Mouse (Mus musculus) kidney, postnatal 25 days (tissue): ENCODE measurements around the gene Myof.

Experiments
- DNase-seq, 2 experiments: peaks; one replicate each; pipeline ENCODE4 v3.0.0; 2021; ENCODE audit warnings: mixed read lengths in 2 of 2

Gene Myof

DNA sequence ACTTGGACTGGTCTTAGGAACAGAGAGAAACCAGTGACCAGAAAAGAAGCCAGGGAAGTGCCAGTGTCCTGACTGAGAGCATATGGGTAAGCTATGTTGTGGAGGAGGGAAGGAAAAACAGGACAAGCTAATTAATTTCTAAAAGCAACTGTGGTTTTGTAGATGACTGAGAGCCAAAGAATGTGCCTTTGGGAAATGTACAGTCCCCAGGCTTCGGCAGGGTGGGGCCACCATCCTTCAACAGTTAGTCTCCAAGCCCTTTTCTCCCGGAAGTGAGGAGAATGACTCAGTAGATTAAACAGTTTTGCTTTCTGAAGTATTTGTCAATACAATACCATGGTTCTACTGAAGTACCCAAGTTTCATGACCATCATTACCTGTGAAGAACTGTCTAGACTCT, 5.1 kb downstream of the Myof start:
- peak in 1 of 2 experiments; percentile 44 for DNase-seq

- DNase-seq = no peak
Measured at GRCm38 (mm10) chr19:38035766-38036165, 7.6 kb downstream of the Myof start.

DNA sequence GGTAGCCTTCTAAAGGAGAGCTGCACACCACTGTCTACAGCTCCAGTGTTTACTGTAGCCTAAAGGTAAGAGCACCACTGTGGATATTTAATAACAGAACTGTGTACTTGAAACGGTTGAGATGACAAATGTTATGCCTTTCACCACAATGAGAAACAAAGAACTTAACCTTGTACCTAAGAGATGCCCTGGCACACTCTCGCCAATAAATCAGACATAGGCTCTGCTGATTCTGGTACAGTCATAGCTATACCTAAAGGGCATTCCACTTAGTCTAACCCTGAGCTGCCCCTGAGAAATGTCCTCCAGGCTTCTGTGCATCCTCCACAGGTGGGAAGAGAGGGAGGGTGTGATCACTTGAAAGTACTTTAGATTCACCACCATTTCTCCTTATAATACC, 8.7 kb downstream of the Myof start:
- no peak for DNase-seq

DNA sequence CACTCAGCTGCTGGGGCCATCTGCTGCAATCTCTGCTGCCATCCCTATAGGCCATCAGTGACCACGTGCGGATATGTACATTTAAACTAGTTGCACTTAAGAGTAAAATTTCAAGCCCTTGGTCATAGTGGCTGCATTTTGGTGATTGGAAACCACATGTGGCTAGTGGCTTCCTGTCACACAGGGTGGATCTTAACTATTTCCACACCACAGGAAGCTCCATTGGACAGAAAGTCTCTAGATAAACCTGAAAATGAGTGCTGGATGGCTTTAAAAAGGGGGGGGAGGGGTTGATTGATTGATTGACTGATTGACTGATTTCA, 9.7 kb downstream of the Myof start:
- no peak for DNase-seq

- peak in 1 of 2 experiments; percentile 40 for DNase-seq
Measured at GRCm38 (mm10) chr19:38032993-38033734, 10.2 kb downstream of the Myof start.

DNA sequence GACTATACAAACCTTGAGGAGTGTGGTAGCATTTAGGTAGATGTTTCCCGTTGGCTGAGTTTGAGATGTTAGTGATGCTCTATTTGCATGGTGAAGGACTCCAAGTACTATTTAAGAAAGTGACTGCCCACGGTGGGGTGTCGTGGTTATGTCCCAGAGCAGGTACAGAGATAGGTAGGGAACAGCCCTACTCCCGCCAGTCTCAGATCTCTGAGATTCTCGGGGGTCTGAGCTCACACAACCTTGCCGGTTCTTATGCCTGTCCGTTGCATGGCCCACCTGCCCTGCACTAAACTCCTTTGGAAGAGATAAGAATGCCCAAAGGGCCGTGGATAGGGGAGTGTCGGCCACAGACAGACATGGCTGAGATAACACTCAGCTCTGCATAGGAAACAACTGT, 12.2 kb downstream of the Myof start:
- no peak for DNase-seq

GRCm38 (mm10) chr19:38030673-38031137, 12.7 kb downstream of the Myof start:
- peak; percentile 84 to 91 for DNase-seq

GRCm38 (mm10) chr19:38029871-38030270, 13.5 kb downstream of the Myof start:
- DNase-seq = peak in 1 of 2 experiments; percentile 62

DNA sequence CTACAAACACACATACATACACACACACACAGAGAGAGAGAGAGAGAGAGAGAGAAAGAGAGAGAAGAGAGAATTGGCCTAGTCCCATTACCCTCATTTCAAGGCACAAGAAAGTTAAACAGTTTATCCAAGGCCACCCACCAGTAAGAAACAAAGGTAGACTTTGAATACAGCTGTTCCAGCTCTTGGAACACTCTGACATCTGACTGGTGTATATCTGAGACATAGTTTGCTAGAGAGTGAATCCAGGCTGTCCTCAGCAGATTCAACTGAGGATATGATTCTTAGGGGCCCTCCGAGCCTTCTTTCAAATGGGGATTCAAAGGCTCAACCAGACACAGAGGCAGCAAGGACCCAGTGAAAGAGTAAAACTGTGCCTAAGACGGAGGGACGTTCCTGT, 14.1 kb downstream of the Myof start:
- DNase-seq = no peak

DNA sequence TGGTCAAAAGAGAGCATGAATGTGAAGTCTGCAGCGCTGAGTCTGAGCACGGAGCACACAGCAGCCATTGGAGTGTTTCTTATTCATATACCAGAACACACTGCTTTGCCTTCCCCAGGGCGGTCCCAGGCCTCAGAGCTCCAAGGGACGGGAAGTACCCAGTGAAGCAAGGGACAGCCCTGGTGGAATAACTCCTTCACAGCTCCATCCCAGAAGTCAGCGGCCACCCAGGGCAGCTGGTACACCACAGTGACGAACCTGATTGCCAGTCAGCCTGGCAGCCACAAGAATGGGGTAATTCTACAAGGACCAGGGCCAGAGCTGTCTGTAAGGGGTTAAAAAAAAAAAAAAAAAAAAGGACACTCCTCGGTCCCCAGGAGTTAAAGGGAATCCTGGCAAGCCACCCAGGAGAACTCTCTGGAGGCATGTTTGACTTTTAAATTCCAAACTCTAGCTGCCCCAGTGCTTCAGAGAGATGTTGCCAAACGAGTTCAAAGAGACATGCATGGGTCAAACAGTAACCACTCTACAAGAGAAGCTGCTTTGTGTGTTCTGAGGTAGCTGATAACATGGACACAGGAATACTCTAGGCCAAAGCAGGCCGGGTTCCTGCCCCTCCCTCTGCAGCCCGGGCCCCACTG, 15.4 kb downstream of the Myof start:
- DNase-seq = peak; percentile 71 to 82

DNA sequence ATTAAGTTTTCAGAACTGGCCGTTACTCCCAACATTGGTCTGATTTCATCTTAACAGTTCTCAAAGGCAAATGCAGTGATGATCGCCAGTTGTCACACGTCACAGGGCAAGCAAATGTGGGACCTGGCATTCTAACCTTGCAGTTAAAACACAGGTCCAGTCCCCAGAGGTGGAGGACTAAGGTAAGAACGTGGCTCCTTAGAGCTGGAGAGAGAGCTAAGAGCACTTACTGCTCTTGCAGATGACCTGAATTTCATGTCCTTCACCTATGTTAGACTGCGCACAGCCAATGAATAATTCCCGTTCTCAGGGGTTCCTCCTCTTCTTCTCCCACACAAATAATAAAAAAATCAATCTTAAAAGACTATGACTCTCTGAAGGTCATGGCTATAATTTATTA, 16.0 kb downstream of the Myof start:
- no peak for DNase-seq

GRCm38 (mm10) chr19:38026211-38026624, 17.2 kb downstream of the Myof start:
- DNase-seq = peak; percentile 60 to 82

- DNase-seq = peak; percentile 79 to 89
Measured at GRCm38 (mm10) chr19:38025254-38026041, 17.9 kb downstream of the Myof start.

DNA sequence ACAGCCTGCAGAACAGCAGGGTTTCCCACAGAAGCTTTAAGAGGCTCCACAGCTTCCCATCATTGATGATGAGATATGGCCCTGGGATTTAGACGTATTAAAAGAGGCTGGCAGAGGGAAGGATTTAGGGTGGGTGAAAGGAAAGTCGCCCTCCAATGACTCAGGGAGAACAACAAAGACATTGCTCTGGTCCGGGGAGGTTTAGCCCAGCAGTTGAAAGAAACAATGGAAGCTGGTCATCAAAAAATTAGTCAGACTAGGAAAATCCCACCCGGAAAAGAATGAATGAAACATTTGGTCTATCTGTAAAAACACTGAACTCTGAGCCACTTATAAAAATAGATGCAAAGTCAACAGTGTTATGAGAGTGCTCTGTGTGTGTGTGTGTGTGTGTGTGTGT, 19.8 kb downstream of the Myof start:
- DNase-seq = no peak

GRCm38 (mm10) chr19:38022710-38023109, 20.7 kb downstream of the Myof start:
- no peak for DNase-seq

GRCm38 (mm10) chr19:38015873-38016254, 27.5 kb downstream of the Myof start:
- DNase-seq = no peak

GRCm38 (mm10) chr19:38015180-38015872, 28.1 kb downstream of the Myof start:
- DNase-seq = peak; percentile 75 to 92

DNA sequence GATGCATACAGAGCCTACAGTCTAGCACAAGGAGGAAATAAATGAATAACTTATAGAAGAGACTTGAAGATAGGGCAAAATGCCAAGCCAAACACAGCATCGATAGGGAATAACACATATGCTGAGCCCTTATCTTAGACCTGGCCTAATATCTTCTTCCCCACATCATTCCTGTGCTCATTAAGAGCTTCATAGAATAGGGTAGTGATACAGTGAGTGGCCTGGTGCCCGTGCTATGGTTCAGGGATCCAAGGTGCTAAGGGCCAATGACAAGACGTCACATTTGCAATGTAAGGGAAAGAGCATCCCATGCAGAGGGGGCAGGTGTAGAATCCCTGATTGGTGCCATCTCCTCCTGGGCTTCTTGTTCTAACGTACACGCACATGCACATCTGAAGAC, 28.9 kb downstream of the Myof start:
- no peak for DNase-seq

DNA sequence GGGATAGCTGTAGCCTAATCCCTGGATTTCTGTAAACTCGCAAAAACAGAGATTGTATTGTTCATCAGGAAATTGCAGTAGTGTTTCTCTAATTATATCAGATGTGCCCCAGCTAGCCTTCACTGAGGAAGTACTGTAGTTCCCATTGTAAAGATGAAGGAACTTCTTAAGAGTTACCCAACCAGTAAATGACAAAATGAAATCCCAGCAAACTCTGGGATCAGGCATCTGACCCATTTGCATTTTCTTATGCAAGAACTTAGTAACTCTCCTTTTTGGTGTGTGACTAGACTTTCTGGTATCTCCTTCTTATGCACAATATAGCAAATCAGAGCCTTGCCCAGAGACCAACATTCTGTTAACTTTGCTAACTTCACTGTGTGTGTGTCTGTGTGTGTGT, 32.0 kb downstream of the Myof start:
- no peak for DNase-seq

DNA sequence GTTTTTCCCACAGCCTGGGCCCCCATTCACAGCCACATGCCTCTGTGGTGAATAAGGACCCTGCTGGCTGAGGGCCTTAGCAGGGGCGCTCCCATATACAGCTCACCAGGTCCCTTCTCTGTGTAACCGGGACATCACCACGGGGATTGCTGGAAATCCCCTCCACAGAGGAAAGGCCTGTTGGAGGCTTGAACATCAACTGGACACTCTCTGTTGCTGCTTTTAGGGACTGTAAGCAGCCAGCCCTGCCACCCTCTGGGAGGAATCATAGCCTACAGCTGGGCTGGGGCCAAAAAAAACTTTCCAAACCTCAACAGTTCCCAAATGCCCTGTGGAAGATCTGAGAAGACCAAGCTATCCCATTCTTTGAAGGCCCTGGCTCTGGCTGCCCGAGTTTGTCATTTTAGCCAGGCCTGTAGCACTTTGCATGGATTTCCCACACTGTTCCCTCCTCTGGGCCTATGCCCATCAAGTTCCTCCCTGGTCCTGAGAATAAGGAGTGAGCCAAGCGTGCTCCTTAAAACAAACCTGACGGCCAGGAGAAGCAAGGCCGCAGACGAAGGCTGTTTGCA, 38.5 kb downstream of the Myof start:
- DNase-seq = peak in 1 of 2 experiments; percentile 40

DNA sequence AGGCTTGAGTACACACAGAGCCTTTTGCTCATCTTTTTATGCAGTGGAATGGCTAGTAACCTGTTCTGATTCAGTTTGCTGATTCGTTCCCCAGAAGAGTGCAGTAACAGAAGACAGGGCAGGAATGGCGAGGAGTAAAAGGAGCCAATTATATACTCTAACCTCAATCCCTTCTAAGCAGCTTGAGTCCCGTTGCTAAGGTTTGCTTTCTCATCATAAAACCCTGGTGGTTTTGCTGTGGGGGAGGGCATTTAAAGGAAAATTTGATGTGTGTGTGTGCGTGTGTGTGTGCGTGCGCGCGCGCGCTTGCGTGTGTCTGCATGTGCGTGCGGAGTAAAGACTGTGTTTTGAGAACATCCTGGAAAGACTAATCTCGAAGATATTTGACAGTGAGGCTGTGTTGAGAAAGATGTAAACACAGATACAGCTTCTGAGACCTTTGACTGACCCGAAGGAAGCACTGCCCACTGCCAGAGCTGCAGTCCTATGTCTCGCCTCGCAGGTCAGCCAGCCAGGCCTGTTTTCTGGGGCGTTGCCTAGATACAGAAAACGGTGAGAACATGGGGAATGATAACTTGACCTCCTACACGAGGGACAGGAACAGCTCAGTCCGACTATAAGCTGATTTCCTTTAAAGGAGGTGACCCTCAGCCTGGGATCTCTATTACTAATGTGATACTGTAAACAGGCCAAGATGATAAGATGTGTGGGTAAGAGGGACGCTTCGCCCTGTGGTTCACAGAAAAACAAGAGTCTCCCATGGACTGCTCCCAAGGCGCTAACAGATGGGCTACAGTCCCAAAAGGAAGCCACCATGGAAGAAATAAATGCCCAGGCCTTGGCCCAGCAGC, 39.5 kb downstream of the Myof start:
- DNase-seq = peak in 1 of 2 experiments; percentile 51

- no peak for DNase-seq
Measured at GRCm38 (mm10) chr19:38002816-38003215, 40.6 kb downstream of the Myof start.
